Comparison of ENCODE assay signal across 11 mouse cellular contexts in the genomic region with DNA sequence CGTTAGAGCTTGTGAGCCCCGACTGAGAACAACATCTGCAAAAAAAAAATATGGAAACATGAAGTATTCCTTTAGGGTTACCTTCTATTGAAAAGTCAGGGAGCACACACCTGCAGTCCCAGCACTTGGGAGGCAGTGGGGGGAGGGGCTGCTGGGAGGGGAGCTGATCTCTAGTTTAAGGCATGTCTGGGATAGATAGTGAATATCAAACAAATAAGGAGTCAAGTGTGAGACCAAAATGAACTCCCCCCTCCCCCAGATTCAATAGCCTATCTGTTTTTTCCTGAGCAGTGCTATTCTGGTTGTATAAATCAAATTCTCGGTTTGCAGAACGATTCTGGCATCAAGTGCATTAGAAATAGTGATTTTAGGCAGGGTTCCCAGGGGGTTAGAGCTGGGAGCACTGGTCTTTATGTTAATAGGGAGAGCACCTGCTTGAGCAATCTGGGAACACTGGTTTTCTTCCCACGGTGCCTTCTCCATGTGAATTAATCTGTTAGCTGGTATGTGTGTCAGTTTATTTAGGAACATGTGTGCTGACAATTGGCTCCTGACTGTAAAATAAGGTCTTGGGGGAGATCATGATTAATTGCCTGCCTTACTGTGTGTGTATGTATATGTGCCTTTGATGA.
DNase-seq lines count a peak whose midpoint lies in the region; ATAC-seq and TF ChIP-seq lines count a peak whose summit lies in the region.
"Had no signal": no experiment of that assay in that cellular context is flagged by ENCODE, and none has a peak within 500 bp of the region (broad histone marks: within the 10 kb centered on the region; RNA-seq: fewer than 3 reads in every experiment).

No protein-coding gene starts in this region.

- no peak for DNase-seq in liver, embryonic 11.5 days (ENCODE audit: low spot score)
- no peak for DNase-seq in liver, postnatal 0 days
- no peak for DNase-seq in hindbrain, embryonic 14.5 days (ENCODE audit: low spot score)
- DNase-seq in cerebellum, adult 2 months = no peak
- no peak for DNase-seq in frontal cortex, postnatal 14 days (ENCODE audit: low spot score in 2 of 2)
- DNase-seq in cerebellum, adult 8-10 months = no peak
- DNase-seq: thymus, adult 18-20 months had no signal

- no peak for TF ChIP-seq EP300 in liver, postnatal 0 days (IDR thresholded peaks at IDR 0.05; ENCODE audit: low read depth)

- peak overlapping the region; percentile 69; the same call in 1 of the 2 replicates for H3K4me2 ChIP-seq in liver, embryonic 11.5 days
- H3K4me2 ChIP-seq in liver, postnatal 0 days (ENCODE audit: low read depth, low read length) = no peak overlapping the region
- H3K4me2 ChIP-seq in embryonic facial prominence, embryonic 15.5 days (replicated peaks) = no peak overlapping the region
- H3K4me2 ChIP-seq in hindbrain, embryonic 14.5 days (replicated peaks) = peak overlapping the region; percentile 51
- H3K4me2 ChIP-seq in neural tube, embryonic 13.5 days = peak overlapping the region; percentile 64; the same call in 1 of the 2 replicates

- 43% methylated on average over 5 of the region's 5 CpGs for WGBS in liver, embryonic 11.5 days
- 49% methylated on average over 5 of the region's 5 CpGs for WGBS in liver, postnatal 0 days (ENCODE audit: insufficient replicate concordance)
- WGBS in embryonic facial prominence, embryonic 15.5 days = 31% methylated on average over 5 of the region's 5 CpGs
- 4% methylated on average over 5 of the region's 5 CpGs for WGBS in hindbrain, embryonic 14.5 days
- WGBS in neural tube, embryonic 13.5 days = 4% methylated on average over 5 of the region's 5 CpGs
- WGBS in cerebellum, adult 2 months = 28% methylated on average over 5 of the region's 5 CpGs

- ATAC-seq in liver, embryonic 11.5 days (replicated peaks; ENCODE audit: low FRiP score) = no peak
- ATAC-seq in liver, postnatal 0 days = no peak
- no peak for ATAC-seq in embryonic facial prominence, embryonic 15.5 days (ENCODE audit: insufficient number of reproducible peaks, low FRiP score, low TSS enrichment, low read depth)
- no peak for ATAC-seq in hindbrain, embryonic 14.5 days (ENCODE audit: low FRiP score)
- no peak for ATAC-seq in neural tube, embryonic 13.5 days (ENCODE audit: low read depth)

- TF ChIP-seq POLR2A in cerebellum, adult 2 months (IDR thresholded peaks at IDR 0.05; ENCODE audit: borderline replicate concordance, insufficient read depth, low read length) = no peak

- H3K27ac ChIP-seq in liver, embryonic 11.5 days (ENCODE audit: low read depth, low read length) = no peak overlapping the region
- H3K27ac ChIP-seq in liver, postnatal 0 days (ENCODE audit: low read depth) = no peak overlapping the region
- H3K27ac ChIP-seq in embryonic facial prominence, embryonic 15.5 days (replicated peaks) = 0 out of 2 replicates have a peak overlapping the region, but pooled peaks have one; percentile 63
- peak overlapping the region; percentile 74 for H3K27ac ChIP-seq in hindbrain, embryonic 14.5 days
- H3K27ac ChIP-seq in neural tube, embryonic 13.5 days (replicated peaks) = peak overlapping the region; percentile 82
- no peak overlapping the region for H3K27ac ChIP-seq in cerebellum, adult 2 months (ENCODE audit: insufficient read depth, low read length)
- H3K27ac ChIP-seq: liver, embryonic 14.5 days had no signal

- no peaks in the 10 kb centered on the region for H3K36me3 ChIP-seq in liver, embryonic 11.5 days (ENCODE audit: control insufficient read depth, insufficient read depth, low read length)
- H3K36me3 ChIP-seq in liver, postnatal 0 days (replicated peaks; ENCODE audit: insufficient read depth, low read length) = no peaks in the 10 kb centered on the region
- no peaks in the 10 kb centered on the region for H3K36me3 ChIP-seq in embryonic facial prominence, embryonic 15.5 days
- H3K36me3 ChIP-seq in hindbrain, embryonic 14.5 days (replicated peaks; ENCODE audit: control insufficient read depth, insufficient read depth) = no peaks in the 10 kb centered on the region
- H3K36me3 ChIP-seq in neural tube, embryonic 13.5 days = no peaks in the 10 kb centered on the region

- no peaks in the 10 kb centered on the region for H3K9me3 ChIP-seq in liver, embryonic 11.5 days (ENCODE audit: control insufficient read depth, low read length)
- no peaks in the 10 kb centered on the region for H3K9me3 ChIP-seq in liver, postnatal 0 days (ENCODE audit: low read length)
- no peaks in the 10 kb centered on the region for H3K9me3 ChIP-seq in embryonic facial prominence, embryonic 15.5 days (replicated peaks)
- no peaks in the 10 kb centered on the region for H3K9me3 ChIP-seq in hindbrain, embryonic 14.5 days (ENCODE audit: control insufficient read depth, low read length)
- no peaks in the 10 kb centered on the region for H3K9me3 ChIP-seq in neural tube, embryonic 13.5 days

- peaks cover 10% of the 10 kb centered on the region for H3K27me3 ChIP-seq in liver, embryonic 11.5 days (replicated peaks; ENCODE audit: control insufficient read depth, insufficient read depth, low read length)
- H3K27me3 ChIP-seq in liver, postnatal 0 days (ENCODE audit: insufficient read depth, low read length) = 0 out of 2 replicates have a peak, but pooled peaks cover 7% of the 10 kb centered on the region
- H3K27me3 ChIP-seq in embryonic facial prominence, embryonic 15.5 days = peaks cover 5% of the 10 kb centered on the region; the same call in 1 of the 2 replicates
- no peaks in the 10 kb centered on the region for H3K27me3 ChIP-seq in hindbrain, embryonic 14.5 days (ENCODE audit: control insufficient read depth, insufficient read depth, low read length)
- no peaks in the 10 kb centered on the region for H3K27me3 ChIP-seq in neural tube, embryonic 13.5 days
- H3K27me3 ChIP-seq in cerebellum, adult 2 months (ENCODE audit: control insufficient read depth, insufficient read depth, low read length) = peaks cover 6% of the 10 kb centered on the region; the same call in 1 of the 2 replicates

- no peak overlapping the region for H3K4me3 ChIP-seq in liver, embryonic 11.5 days (ENCODE audit: low read depth, low read length)
- H3K4me3 ChIP-seq in liver, postnatal 0 days (ENCODE audit: low read depth, low read length) = no peak overlapping the region
- no peak overlapping the region for H3K4me3 ChIP-seq in embryonic facial prominence, embryonic 15.5 days (replicated peaks)
- H3K4me3 ChIP-seq in hindbrain, embryonic 14.5 days (replicated peaks; ENCODE audit: low read length) = no peak overlapping the region
- H3K4me3 ChIP-seq in neural tube, embryonic 13.5 days = no peak overlapping the region
- no peak overlapping the region for H3K4me3 ChIP-seq in cerebellum, adult 2 months (replicated peaks; ENCODE audit: insufficient read depth, low read depth, low read length)
- H3K4me3 ChIP-seq: erythroblast, embryonic 14.5 days had no signal

- TF ChIP-seq CTCF in liver, postnatal 0 days (IDR thresholded peaks at IDR 0.05; ENCODE audit: low read depth) = no peak
- no peak for TF ChIP-seq CTCF in cerebellum, adult 2 months (IDR thresholded peaks at IDR 0.05; ENCODE audit: borderline replicate concordance, insufficient read depth, low read depth, low read length)

- no peak overlapping the region for H3K9ac ChIP-seq in liver, embryonic 11.5 days (ENCODE audit: low read depth, low read length)
- no peak overlapping the region for H3K9ac ChIP-seq in liver, postnatal 0 days (replicated peaks)
- H3K9ac ChIP-seq in embryonic facial prominence, embryonic 15.5 days = no peak overlapping the region
- peak overlapping the region; percentile 55 for H3K9ac ChIP-seq in hindbrain, embryonic 14.5 days
- H3K9ac ChIP-seq in neural tube, embryonic 13.5 days = peak overlapping the region; percentile 69; the same call in 1 of the 2 replicates
- H3K9ac ChIP-seq: liver, embryonic 14.5 days had no signal

- H3K4me1 ChIP-seq in liver, embryonic 11.5 days (replicated peaks; ENCODE audit: control insufficient read depth, insufficient read depth, low read length) = peaks cover 39% of the 10 kb centered on the region
- H3K4me1 ChIP-seq in liver, postnatal 0 days (ENCODE audit: insufficient read depth) = peaks cover 50% of the 10 kb centered on the region
- H3K4me1 ChIP-seq in embryonic facial prominence, embryonic 15.5 days = peaks cover 52% of the 10 kb centered on the region
- peaks cover 56% of the 10 kb centered on the region for H3K4me1 ChIP-seq in hindbrain, embryonic 14.5 days (replicated peaks; ENCODE audit: control insufficient read depth, insufficient read depth, low read length)
- peaks cover 71% of the 10 kb centered on the region for H3K4me1 ChIP-seq in neural tube, embryonic 13.5 days (replicated peaks)
- H3K4me1 ChIP-seq in cerebellum, adult 2 months (ENCODE audit: control insufficient read depth, insufficient read depth, low read length) = no peaks in the 10 kb centered on the region

Comparison
In these comparisons a context has a peak if more than half of its experiments do, and no peak if none do; other contexts are left out.
1. H3K4me2 ChIP-seq: peak in liver, embryonic 11.5 days (single experiment), hindbrain, embryonic 14.5 days (single experiment) and neural tube, embryonic 13.5 days (single experiment); none in liver, postnatal 0 days (single experiment) and embryonic facial prominence, embryonic 15.5 days (single experiment).
2. H3K27ac ChIP-seq: peak in embryonic facial prominence, embryonic 15.5 days (single experiment), hindbrain, embryonic 14.5 days (single experiment) and neural tube, embryonic 13.5 days (single experiment); none in liver, embryonic 11.5 days (single experiment), liver, postnatal 0 days (single experiment) and cerebellum, adult 2 months (single experiment).
3. H3K9ac ChIP-seq: peak in hindbrain, embryonic 14.5 days (single experiment) and neural tube, embryonic 13.5 days (single experiment); none in liver, embryonic 11.5 days (single experiment), liver, postnatal 0 days (single experiment) and embryonic facial prominence, embryonic 15.5 days (single experiment).